Mouse (Mus musculus) skeletal muscle tissue, adult 2 months (tissue): Measurements from ENCODE around the gene Txn2.

ENCODE experiments used
- DNase-seq: peaks from one replicate; pipeline ENCODE4 v3.0.0-alpha.2; 2012; ENCODE audit warnings: low read depth, low spot score

Txn2 gene

DNA sequence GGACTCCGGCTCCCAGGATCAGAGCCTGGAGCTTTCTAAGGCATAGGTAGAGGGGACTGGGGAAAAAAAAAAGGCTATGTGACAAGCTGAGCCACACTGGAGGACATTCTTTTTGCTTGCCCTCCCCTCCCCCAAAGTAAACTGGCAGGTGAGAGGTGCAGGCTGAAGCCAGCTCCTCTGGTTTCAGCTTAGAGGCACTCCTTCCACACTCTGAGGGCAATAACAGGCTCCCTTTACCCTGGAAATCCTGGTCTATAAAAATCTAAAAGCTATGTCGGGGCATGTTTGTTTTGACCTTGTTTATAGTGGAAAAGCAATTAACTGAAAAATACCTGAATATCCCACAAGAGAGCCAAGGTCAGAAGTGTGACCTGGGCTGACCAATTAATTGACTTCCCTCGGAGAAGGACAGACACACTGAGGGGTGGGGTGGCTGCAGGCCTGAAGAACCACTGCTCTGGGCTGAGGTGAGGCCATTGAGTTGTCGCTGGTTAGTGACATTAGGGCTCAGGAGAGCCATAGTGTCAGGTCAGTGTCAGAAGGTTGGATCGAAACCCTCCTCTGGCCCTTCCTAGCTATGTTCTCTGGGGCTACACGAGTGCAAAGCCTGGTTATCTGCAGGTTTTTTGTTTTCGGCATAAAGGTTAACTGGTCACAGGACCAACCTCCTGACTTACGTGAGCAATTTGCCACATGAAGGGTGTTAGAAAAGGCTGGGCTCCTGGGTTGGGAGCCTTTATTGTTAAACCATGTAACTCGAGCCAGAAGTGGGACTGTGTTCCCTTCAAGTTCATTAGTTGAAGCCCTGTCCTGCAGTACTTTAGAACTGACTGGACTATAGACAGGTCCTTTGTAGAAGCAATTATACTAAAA, 20.9 kb downstream of the Txn2 start:
- no peak for DNase-seq

DNA sequence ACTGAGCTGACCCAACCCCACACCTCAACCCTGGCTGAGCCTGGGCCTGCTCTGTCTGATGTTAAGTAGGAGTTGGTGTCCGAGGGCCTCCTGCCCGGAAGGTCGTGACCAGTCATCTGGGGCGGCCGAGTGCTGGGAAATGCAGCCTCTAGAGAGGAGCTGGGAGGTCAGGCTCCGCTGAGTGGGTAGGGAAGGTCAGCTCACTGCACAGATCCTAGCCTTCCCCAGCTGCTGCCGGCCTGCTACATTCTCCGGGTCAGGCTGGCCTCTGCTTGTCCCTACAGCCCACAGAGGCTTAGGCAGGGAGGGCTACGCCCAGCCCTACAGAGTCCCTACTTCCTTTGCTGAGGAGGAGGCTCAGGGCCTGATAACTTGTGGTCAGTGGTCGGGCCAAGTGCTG, 22.3 kb downstream of the Txn2 start:
- DNase-seq: no peak

DNA sequence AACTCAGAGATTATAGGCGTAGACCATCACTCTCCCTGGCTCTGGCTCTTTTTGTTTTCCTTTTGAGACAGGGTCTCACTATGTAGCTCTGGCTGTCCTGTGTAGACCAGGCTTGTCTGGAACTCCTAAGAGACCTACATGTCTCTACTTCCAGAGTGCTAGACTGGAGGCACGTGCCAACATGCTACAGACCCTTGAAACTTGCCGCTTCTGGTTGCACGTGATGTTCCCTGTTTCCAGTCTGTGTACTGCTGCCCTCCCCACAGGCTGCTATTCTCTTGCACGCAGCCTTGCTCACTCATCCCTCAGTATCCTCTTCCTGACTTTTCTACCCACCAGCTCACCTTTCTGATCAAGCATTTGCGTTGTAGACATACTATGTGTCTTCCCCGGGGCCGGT, 22.7 kb downstream of the Txn2 start:
- no peak for DNase-seq

DNA sequence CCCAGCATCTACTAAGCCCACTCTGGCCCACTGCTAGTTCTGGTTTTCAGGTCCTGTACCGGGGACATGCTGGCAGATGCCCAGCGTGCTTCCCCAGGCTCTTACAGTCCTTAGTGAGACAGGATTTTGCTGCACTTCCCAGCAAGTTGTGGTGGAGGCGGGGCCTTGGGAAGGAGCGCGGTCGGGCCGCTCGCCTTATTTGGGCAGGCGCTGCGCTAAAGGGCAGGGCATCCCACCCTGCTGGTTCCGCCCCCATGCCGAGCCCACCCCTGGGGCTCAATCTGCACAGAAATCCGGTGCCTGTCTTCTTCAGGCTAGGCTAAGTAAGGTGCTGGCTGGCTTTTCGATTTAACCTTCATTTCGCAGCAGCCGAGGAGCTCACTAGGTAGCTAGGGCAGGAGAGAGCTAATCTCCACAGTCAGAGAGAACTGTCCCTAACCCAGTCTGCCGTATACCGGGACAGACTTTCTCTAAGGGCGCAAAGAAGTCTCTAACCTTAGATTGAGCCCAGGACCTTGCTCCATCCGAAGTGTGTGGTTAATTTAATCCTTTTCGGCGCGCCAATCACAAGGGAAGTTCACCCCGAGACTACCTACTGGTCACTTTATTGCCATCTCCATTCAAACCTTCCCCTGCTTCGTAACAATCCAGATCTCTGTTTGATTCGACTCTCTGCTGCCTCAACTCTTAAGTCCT, 23.4 kb downstream of the Txn2 start:
- DNase-seq: peak; percentile 56

DNA sequence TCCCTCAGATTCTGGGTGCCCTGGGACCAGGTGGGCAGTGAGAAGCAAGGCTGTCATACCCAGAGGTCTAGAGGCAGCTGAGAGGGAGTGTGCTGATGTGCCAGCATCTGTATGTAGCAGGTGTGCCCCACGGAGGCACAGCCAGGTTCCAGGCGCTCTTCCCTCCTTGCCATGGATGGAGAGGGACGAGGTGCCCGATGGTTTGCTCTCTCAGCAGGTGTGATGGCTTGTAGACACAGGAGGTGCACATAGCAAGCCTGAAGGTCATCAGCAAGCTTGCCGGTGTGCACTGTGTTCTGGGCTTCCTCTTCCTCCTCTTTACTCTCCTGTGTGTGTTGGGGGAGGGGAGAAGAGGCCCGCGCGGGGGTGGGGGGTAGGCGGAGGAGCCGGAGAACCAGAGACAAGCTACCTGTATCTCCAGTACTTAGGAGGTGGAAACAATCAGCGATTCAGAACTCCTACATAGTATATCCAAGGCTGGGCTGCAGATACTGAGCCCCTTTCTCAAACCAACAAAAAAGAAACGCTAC, 24.4 kb downstream of the Txn2 start:
- DNase-seq: no peak

DNA sequence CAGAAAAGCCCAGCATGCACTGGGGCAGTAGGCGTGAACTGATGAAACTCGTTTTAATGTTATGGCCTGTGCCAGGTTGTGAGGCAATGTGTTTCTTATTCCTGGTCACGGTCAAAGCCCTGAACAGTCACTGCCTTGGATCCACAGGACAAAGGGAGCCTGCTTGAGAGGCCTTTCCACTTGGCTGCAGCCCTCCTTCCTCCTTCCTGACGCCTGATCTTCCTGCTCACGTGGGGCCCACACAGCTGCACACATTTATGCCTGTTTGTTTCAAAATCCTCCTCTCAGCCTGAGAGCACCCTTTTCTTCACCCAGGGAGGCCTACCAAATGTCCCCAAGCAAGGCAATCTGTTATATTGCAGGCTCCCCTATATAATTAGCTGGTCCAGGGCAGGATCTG, 25.6 kb downstream of the Txn2 start:
- no peak for DNase-seq

DNA sequence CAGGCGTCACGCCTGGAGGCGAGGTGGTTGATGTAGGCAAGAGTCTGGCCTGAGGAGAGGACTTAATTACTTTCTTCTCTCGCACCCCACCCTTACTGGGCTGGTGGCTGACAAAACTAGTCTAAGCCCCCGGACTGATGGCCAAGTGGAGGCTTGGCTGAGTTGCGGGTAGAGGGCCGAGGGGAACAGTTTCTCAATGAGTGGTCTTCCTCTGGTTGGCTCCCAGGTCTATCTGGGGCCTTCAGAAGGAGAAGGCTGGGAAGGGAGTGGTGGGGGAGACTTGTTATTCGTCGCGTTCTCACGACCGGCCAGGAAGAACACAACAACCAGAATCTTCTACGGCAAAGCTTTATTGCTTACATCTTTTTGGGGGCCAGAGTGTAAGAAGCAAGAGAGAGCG, 33.9 kb downstream of the Txn2 start:
- DNase-seq: no peak

DNA sequence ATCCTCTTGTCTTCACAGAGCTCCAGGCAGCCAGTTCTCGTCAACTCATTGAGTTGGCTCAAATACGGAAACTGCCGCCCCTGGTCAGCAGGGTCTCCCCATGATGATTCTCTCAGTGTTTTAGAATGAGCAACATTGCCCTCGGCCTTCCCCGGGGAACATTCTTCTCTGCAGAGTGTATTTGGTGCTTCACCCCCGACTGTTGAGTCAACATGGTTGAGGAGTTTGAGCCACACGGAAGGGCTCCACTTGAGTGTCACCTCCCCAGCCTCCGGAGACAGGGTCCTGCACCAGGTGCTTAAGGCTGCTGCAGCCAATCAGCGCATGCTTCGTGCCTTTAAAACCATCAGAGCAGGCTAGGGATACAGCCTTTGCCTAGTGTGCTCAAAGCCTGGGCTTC, 35.5 kb downstream of the Txn2 start:
- no peak for DNase-seq

DNA sequence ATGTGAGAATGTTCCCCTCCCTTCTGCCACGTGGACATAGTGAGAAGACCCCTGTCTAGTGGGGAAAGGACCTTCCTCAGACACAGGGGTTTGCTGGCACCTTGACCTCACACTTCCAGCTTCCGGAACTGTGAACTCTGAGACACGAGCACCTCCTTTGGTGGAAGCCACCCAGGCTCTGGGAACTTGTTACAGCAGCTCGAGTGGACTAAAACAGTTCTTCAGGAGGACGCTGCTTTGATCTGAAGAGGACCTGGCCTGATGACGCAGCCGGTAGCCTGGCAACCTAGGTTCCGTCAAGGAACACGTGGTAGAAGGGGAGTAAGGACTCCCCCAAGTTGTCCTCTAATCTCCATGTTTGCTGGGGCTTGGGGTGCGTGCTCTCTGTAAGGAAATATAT, 36.4 kb downstream of the Txn2 start:
- no peak for DNase-seq

DNA sequence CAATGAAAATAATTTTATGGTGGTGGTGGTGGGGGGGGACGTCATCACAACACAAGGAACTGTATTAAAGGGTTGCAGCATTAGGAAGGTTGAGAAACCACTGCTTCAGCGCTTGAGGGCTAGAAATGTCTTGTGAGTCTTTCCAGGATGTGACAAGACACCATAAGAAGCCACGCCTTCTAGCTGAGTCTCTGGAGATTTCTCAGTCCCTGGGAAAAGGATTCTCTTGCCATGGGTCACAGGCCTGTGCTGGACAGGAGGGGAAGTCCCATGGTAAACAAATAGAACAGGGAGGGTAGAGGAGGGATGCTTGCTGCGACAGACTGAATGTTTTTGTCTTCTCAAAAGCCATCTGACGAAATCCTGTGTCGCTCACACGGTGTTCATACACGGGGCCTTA, 37.0 kb downstream of the Txn2 start:
- no peak for DNase-seq

DNA sequence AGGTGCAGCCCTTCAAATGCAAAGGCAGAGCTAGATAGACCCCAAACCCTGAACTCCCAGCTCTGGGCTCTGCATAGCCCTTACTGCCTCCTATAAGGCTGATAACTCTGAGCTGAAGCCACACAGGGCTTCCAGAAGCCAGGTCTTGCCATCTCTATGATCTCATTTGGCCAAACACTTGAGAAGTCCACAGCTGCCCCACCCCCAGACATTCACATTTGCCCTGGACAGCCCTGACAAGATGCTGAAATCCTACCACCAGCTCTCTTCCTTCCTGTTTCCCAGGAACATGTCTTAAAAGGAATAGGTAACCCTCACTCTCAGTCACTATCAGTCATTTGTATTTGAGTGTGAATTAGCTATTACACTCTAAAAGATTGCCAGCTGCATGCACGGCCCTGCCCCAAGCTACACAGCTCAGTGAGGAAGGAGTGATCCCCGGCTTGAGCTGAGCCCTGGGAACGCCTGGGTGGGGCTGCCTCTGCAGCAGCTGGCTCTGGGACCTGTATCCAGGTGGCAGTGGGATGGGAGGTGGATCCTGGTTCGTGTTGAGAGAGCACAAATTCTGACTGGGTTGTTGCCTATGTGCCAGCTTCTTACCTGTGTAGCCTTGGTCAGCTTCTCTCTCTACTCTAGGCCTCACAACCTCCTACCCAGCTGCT, 38.9 kb downstream of the Txn2 start:
- no peak for DNase-seq

DNA sequence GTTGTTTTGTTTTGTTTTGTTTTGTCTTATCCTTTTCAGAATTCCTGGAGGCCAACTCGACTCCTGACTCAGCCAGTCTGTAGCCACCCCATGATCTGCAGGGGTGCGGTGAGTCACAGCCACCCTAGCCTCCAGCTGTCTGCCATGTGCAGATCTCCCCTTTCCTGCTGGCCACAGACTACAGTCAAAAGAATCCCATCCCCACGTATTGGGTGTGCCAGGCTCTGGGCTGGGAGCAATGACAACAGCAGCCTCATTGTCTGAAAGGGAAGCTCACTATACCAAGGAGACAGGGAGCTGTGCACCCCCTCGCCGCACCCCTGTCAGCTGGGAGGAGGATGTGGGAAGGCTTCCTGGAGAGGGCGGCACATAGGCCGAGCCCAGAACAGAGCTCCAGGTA, 40.5 kb downstream of the Txn2 start:
- no peak for DNase-seq

DNA sequence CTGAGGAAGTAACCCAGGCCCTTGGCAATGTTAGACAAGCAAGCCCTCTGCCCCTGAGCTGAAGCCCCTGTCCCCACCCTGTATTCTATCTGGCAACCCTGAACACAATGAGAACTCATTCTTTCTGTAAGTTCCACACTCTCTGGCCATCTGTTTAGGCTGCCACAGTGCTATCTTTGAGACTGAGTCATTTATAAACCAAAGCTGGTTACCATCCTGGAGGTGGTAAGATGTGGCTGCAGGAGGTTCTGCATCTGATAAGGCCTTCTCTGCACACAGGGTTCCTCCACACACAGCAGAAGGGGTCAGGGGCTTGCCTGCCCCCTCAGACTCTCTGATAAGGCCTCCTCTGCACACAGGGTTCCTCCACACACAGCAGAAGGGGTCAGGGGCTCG, 41.7 kb downstream of the Txn2 start:
- DNase-seq: no peak

DNA sequence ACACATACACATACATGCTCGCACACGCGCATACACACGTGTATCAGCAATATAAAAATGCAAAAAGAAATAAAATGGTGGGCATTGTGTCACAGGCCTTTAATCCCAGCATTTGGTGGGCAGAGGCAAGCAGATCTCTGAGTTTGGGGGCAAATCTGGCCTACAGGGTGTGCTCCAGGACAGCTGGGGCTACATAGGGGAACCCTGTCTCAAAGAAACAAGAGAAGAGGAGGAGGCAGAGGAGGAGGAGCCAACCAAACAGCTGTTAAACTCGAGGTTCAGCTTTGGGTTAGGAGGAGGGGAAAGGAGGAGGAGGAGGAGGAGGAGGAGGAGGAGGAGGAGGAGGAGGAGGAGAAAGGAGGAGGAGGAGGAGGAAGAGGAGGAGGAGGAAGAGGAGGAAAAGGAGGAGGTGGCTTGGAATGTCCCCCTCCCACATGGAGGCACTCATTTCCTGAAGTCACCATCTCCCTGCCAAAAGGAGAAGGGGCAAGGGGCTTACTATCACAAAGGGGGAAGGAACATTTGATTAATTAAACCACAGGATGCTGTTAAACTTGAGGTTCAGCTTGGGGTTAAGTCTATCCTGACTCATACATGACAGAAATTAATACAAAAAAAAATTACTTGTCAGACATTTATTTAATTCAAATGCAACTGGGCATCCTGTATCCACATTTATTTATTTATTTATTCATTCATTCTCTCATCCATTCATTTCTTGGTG, 42.3 kb downstream of the Txn2 start:
- no peak for DNase-seq

DNA sequence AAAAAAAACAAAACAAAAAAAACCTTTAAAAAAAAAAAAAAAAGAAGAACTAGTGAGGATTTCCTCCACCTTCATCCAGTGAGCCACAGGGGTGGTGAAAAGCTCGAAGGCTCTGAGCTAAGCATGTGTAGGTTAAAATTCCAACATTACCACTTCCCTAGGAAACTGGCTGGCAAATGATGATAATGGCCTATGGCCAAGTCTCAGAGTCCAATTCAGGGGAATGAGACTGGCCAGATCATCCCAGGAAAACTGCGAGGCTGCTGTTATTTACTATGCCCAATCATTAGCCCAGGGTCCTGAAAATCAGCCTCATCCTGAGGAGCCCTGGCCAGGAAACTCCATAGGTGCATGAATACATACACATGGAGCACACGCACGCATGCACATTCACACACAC, 42.9 kb downstream of the Txn2 start:
- DNase-seq: no peak

DNA sequence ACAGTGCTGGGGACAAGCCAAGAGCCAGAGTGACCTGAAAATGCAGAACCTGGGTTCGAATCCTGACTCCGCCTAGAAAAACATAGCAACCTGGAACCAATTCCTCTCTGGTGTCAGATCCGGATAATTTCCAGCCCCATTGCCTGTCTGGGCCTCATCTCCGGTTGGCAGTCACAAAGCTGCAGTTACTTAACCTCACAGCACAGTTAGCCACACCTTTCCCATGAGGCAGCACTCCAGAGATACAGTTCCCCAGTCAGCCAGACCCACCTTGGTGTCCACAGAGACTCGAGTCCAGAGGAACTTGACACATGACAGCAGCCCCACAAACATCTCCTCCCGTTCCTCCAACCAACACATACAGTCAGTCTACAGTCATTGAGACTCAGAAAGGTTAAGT, 43.6 kb downstream of the Txn2 start:
- no peak for DNase-seq

DNA sequence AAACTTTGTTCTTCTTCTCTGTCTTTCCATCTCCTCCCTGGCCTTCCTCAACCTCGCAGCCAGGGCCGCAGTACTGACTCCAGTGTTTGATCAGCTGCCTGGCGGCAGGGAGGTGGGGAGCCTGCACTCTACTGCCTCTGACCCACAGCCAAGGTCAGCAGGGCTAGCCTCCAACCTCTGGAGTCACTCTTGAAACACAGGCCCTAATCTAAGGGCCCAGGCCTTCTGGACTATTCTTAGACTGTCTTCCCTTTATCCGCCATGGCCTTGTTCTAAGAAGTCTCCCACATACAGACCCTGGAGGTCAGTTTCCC, 45.2 kb downstream of the Txn2 start:
- DNase-seq: no peak

DNA sequence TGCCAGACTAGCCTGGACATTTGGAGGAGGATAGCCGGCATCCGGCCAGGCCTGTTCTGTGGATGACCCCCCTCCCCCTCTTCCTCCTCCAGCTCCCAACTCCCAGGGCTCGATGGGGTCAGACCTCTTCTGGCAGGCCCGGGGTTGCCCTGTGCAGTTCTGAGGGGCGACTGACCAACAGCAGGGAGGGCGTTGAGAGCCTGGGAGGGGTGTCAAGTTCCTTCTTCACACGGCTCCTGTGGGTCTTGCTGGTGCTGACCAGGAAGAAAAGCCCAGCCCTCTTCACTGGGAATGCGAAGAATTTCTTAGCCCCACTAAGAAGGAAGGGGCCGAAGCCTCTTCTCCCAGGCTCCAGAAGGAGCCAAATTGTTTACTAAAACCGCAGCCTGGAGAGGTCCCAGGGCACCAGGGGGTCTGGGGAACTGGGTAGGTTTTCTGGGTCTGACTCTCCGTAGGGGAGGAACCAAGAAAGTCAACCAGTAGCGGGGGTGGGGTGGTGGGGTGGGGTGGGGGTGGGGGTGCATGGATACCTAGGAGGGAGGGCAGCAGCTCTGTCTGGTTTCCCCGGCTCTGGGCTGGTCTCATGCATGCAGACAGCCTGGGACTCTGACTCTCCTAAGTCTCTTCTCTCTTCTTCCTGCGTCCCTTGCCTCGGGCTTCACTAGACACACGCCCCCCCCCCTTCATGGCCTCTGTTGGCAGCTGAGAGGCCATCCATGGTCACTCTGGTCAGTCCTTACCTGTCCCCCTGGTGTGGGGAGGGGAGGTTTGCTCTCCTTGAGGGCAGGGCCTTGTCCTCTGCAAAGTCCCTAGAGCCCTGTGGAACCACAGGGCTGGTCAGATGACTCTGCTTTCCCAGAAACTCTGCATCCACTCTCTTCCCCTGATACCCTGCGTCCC, 45.8 kb downstream of the Txn2 start:
- DNase-seq: no peak

DNA sequence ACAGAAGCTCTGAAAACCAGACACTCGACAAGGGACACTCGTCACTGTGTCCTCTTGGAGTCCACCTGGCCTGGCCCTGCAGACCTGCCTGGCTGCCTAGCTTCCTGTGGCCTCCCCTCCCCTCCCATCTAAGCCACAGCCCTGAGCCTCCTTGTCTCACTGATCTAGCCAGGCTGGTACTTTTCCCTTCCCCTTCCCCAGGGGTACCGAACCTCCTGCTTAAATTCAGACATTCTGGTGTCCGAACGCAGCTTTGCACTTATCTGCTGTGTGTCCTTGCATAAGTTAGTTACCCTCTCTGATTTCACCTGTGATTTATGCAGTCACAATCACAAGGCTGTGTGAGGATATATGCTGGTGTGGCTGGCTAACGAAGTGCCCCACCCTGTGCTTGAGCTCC, 46.5 kb downstream of the Txn2 start:
- DNase-seq: no peak

DNA sequence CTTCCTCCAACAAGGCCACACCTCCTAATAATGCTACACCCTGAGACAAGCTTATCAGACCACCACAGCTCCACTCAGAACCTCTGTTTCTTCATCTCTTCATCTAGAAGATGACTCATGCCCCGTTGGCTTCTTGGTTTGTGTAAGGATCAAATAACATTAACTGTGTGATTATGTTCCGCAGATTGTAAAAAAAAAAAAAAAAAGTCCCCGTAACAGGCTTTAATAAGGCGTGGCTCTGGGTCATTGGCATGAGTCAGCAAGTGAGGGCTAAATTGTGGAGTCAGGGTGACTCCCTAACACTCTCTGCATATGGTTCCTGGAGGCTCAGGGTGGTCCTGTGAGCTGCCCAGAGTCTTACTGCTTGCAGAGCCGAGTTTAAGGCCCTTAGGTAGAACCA, 47.1 kb downstream of the Txn2 start:
- DNase-seq: no peak

DNA sequence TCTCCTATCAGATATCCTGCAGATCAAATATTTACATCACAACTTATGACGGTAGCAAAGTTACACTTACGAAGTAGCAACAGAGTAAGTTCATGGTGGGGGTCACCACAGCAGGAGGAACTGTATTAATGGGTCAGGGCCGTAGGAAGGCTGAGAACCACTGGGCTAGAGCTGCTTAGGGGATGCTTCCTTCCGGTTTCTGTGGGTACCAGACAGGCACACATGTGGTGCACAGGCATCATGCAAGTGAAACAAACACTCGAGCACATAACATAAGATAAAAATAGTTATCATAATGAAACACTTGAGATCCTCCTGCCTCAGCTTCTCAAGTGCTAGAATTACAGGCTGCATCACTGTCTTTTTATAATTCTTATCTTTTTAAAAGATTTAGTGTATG, 48.1 kb downstream of the Txn2 start:
- no peak for DNase-seq
